Mouse (Mus musculus) cerebellum, postnatal 10 days (tissue): ENCODE measurements at regions not wholly inside any gene's neighbourhood (a gene's known extent, or its start where the extent isn't known, plus 50 kb on each side); places are given as distances from the start of the nearest gene placed in this dataset.
A peak's percentile ranks its signal among the peaks of the same experiment; 100 is the strongest.

Source experiments
- DNase-seq, 2 experiments: peaks; one replicate each; pipeline ENCODE4 v3.0.0; 2021; ENCODE audit warnings: mixed read lengths in 2 of 2

- DNase-seq = peak; percentile 16 to 45
Observed at GRCm38 (mm10) chr7:34493892-34494291, 100.8 kb upstream of the Lsm14a start.

- DNase-seq = peak in 1 of 2 experiments; percentile 17
Observed at GRCm38 (mm10) chr7:34484908-34485598, 91.9 kb upstream of the Lsm14a start.

- DNase-seq = no peak
Observed at GRCm38 (mm10) chr7:34483368-34483767, 90.3 kb upstream of the Lsm14a start.

GRCm38 (mm10) chr7:34480771-34481170, 87.7 kb upstream of the Lsm14a start:
- no peak for DNase-seq

GRCm38 (mm10) chr7:34471003-34471402, 77.9 kb upstream of the Lsm14a start:
- no peak for DNase-seq

GRCm38 (mm10) chr7:34462069-34462468, 69.0 kb upstream of the Lsm14a start:
- peak; percentile 70 to 72 for DNase-seq

GRCm38 (mm10) chr7:34459834-34460495, 66.8 kb upstream of the Lsm14a start:
- DNase-seq = no peak

- no peak for DNase-seq
Observed at GRCm38 (mm10) chr7:34458851-34459250, 65.7 kb upstream of the Lsm14a start.

- no peak for DNase-seq
Observed at GRCm38 (mm10) chr7:34448364-34448763, 55.2 kb upstream of the Lsm14a start.

GRCm38 (mm10) chr7:34444263-34444662, 51.1 kb upstream of the Lsm14a start:
- DNase-seq = peak in 1 of 2 experiments; percentile 15
